Mouse (Mus musculus) E14TG2a.4 (cell line): ENCODE data around the gene Arv1.

ENCODE experiments used
- H3K27me3 ChIP-seq: 2 replicates; pipeline ENCODE4 v1.6.1; 2014; ENCODE audit warnings: low read length, control low read depth; ENCODE audit not compliant: insufficient read depth
- H3K36me3 ChIP-seq: 2 replicates; pipeline ENCODE4 v1.6.1; 2014; ENCODE audit warnings: low read length, control low read depth; ENCODE audit not compliant: insufficient read depth
- H3K4me1 ChIP-seq: replicated peaks from 2 replicates; pipeline ENCODE4 v1.6.1; 2014; ENCODE audit warnings: low read depth, low read length, control low read depth
- H3K4me3 ChIP-seq: replicated peaks from 2 replicates; pipeline ENCODE4 v1.5.1; 2014; ENCODE audit warnings: mild to moderate bottlenecking, low read length
- H3K9me3 ChIP-seq: 2 replicates; pipeline ENCODE4 v1.6.1; 2014; ENCODE audit warnings: low read length, control low read depth
- CTCF ChIP-seq: conservative IDR thresholded peaks from 2 replicates; pipeline ENCODE4 v1.5.1; 2014; ENCODE audit warnings: low read length
- NANOG ChIP-seq: IDR thresholded peaks from 2 replicates; pipeline ENCODE4 v1.6.1; 2014; ENCODE audit warnings: borderline replicate concordance, low read length, mixed read lengths
- POU5F1 ChIP-seq: IDR thresholded peaks from 2 replicates; pipeline ENCODE4 v1.6.1; 2014; ENCODE audit warnings: low read length, borderline replicate concordance

Arv1 gene

DNA sequence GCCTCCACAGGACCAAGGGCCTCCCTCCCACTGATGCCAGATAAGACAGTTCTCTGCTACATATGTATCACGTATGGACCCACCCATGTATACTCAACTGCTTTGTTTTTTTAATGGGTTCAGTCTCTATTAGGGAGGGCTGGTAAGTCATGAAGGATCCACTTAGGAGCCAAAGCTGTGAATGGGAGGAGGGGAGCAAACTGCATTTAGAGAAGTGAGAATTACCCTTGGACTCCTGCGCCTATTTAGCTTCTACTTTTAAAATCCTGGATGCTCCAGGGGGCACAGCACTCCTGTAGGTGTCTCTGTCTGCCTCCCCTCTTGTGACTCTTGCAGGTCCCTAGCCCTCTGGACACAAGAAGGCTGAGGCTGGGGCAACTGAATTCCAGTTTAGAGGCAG, 34.2 kb downstream of the Arv1 start:
- Histone ChIP-seq H3K4me1 (peaks cover 46% of the 10 kb centered on the region), H3K4me3 (no peak overlapping the region), H3K9me3 (peaks cover 9% of the 10 kb centered on the region), H3K27me3 (peaks cover 32% of the 10 kb centered on the region), H3K36me3 (no peaks in the 10 kb centered on the region)
- TF ChIP-seq NANOG (no peak), CTCF (no peak), POU5F1 (no peak)

DNA sequence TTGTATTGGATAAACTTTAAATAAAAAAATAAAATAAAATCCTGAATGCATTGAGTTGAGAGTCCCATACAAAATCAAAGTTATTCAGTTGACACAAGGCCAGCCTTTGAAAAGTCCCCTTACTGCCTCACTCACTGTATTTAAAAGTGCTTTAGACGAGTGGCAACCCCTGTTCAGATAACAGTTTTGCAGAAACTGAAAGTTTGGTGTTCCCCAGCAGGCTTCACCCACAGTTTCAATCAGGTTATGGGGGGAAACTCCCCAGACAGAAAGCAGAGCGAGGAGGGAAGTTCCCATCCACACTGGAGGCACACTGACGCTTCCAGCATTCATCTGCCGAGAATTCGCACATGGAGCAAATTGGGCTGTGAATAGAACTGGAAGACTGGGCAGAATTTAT, 34.7 kb downstream of the Arv1 start:
- H3K4me1 ChIP-seq, result peaks cover 46% of the 10 kb centered on the region
- peaks cover 30% of the 10 kb centered on the region for H3K27me3 ChIP-seq
- no peak for TF ChIP-seq NANOG
- TF ChIP-seq POU5F1, result no peak
- TF ChIP-seq CTCF, result no peak
- no peaks in the 10 kb centered on the region for H3K36me3 ChIP-seq
- H3K4me3 ChIP-seq, result no peak overlapping the region
- H3K9me3 ChIP-seq, result peaks cover 9% of the 10 kb centered on the region

DNA sequence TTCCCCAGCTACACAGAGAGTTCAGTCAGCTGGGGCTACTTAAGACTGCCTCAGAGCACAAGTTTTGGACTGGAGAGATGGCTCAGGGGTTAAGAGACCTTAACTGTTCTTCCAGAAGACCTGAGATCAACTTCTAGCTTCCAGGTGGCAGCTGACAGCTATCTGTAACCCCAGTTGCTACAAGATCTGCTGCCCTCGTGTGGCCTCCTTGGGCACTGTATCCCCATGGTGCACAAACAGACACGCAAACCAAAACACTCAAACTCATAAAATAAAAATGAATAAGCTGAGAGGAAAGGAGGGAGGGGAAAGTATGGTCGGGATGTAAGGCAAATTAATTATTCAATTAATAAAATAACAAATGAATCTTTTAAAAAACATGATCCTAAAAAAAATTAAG, 36.6 kb downstream of the Arv1 start:
- H3K4me1 ChIP-seq, result peaks cover 34% of the 10 kb centered on the region
- TF ChIP-seq CTCF, result peak; percentile 91
- TF ChIP-seq NANOG, result no peak
- H3K4me3 ChIP-seq, result no peak overlapping the region
- peaks cover 9% of the 10 kb centered on the region for H3K9me3 ChIP-seq
- H3K36me3 ChIP-seq, result no peaks in the 10 kb centered on the region
- peaks cover 14% of the 10 kb centered on the region for H3K27me3 ChIP-seq

DNA sequence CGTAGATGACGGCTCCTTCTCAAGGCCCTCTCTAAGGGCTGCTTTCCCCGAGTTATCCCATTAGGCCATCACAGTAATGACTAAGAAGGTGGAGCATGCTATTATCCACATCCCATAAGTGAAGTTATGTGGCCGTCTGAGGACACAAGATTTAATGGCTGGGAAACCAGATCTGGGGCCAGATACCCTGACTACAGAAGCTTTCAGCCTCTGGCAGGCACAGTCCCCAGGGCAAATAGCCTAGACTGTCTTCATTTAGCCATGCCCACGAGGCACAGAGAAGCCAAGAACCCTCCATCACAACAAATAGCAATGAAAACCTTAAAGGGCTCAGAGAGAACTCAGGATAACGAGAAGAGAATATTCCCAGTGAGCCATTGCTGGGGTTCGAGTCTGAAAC, 41.1 kb downstream of the Arv1 start:
- peaks cover 5% of the 10 kb centered on the region for H3K4me1 ChIP-seq
- H3K4me3 ChIP-seq, result no peak overlapping the region
- no peaks in the 10 kb centered on the region for H3K36me3 ChIP-seq
- H3K27me3 ChIP-seq, result no peaks in the 10 kb centered on the region
- H3K9me3 ChIP-seq, result peaks cover 9% of the 10 kb centered on the region
- TF ChIP-seq CTCF, result no peak
- TF ChIP-seq POU5F1, result no peak

DNA sequence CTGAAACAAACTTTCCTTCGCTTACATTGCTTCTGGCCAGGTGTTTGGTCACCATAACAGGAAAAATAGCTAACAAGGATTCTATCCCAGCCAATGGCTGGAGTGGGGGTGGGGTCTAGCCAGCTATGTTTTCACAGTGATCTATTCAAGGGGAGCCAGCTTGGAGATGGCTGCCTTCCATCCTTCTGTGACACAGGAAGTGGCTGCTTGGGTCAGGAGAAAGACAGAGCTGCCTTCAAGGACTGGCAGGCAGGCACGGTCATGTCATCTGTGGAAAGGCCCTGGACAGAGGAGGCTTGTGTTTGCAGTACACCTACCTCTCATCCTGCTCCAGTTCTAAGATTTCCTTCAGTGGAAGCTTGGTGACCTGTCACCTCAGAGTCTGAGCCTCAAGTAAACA, 50.5 kb downstream of the Arv1 start:
- Histone ChIP-seq H3K4me1 (no peaks in the 10 kb centered on the region; the same call in 1 of the 2 replicates), H3K4me3 (no peak overlapping the region), H3K27me3 (peaks cover 12% of the 10 kb centered on the region), H3K9me3 (no peaks in the 10 kb centered on the region), H3K36me3 (no peaks in the 10 kb centered on the region)
- TF ChIP-seq CTCF (no peak), POU5F1 (no peak), NANOG (no peak)

DNA sequence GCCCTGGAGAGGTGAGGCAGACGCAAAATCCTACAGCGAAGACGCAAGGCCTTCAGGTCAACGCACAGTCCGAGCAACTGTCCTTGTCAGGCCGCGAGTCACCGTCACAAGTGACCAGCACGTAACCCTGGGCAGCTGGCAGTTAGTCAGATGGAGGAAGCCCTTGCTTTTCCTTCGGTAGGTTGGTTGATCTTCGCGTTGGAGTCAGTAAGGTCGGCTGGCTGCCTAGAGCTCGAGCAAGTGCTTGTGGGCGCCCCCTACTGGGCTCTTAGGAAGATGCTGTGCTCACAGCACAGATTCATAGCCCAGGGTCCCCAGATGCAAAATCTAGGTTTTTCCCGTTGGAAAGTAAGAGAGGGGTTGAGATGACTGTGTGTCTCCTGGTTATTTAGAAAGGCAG, 53.8 kb downstream of the Arv1 start:
- no peaks in the 10 kb centered on the region for H3K36me3 ChIP-seq
- no peaks in the 10 kb centered on the region; the same call in 1 of the 2 replicates for H3K4me1 ChIP-seq
- TF ChIP-seq CTCF (peak; percentile 74), NANOG (no peak), POU5F1 (no peak)
- peaks cover 22% of the 10 kb centered on the region for H3K27me3 ChIP-seq
- no peaks in the 10 kb centered on the region for H3K9me3 ChIP-seq
- H3K4me3 ChIP-seq, result no peak overlapping the region

DNA sequence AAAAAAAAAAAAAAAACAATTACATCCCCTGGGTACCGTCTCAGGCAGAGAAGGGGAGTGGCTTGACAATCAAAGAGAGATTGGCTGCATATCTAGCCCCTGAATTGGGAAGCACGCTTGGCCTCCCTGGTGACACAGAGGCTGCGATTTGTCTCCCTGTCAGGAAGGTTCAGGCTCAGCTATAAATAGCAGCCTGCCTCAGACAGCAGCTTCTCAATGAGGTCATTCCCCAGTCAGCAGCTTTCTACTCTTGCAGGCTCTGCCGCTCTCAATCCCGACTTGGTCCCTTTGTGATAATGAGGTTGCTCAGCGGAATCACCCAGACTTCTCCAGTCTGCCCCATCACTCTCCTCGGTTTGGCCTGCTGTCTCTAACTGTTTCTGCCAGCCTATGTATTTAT, 58.3 kb downstream of the Arv1 start:
- H3K4me1 ChIP-seq, result peaks cover 1% of the 10 kb centered on the region
- H3K4me3 ChIP-seq, result no peak overlapping the region
- no peaks in the 10 kb centered on the region for H3K36me3 ChIP-seq
- peaks cover 23% of the 10 kb centered on the region for H3K27me3 ChIP-seq
- H3K9me3 ChIP-seq, result no peaks in the 10 kb centered on the region
- TF ChIP-seq CTCF, result no peak
- TF ChIP-seq NANOG, result no peak
- no peak for TF ChIP-seq POU5F1

DNA sequence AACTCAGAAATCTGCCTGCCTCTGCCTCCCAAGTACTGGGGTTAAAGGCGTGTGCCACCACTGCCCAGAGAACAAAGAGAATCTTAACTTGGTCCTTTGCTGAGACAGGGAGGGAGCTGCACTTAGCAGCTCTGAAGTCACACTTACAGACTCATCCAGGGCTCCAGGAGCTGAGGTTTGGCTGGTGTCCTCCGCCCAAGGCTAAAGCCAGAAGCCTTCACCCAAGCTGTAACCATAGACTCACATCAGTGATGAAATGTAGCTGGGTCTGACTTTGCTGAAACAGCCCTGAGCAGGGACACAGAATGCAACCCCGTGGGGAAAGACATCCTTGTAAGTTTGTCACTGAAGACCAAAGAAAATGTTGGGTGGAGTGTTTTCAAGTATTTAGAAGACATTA, 60.5 kb downstream of the Arv1 start:
- Histone ChIP-seq H3K9me3 (no peaks in the 10 kb centered on the region), H3K4me1 (peaks cover 17% of the 10 kb centered on the region), H3K27me3 (peaks cover 42% of the 10 kb centered on the region), H3K4me3 (no peak overlapping the region), H3K36me3 (no peaks in the 10 kb centered on the region)
- TF ChIP-seq CTCF, result no peak
- TF ChIP-seq NANOG, result no peak
- TF ChIP-seq POU5F1, result no peak

DNA sequence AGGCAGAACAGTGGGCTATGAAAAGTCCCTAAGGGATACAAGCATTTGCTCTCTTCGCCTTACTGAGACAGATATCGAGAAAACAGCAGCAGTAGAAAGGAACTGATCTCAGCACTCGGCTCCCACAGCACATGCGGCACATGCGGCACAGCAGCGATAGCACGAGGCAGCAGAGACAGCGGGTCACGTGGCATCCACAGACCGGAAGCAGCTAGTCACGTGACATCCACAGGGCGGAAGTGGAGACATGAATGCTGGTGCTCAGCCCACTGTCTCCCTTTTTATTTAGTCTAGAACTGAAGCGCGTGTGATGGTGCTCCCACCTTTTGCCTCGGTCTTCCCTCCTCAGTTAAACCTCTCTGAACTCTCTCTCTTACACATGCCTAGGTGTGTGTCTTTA, 61.3 kb downstream of the Arv1 start:
- TF ChIP-seq NANOG (no peak), POU5F1 (no peak), CTCF (no peak)
- no peaks in the 10 kb centered on the region for H3K9me3 ChIP-seq

More for the DNA sequence above, 61.3 kb downstream of the Arv1 start:
- Histone ChIP-seq H3K4me1 (peaks cover 17% of the 10 kb centered on the region), H3K27me3 (peaks cover 46% of the 10 kb centered on the region), H3K4me3 (no peak overlapping the region), H3K36me3 (no peaks in the 10 kb centered on the region)
